Mouse (Mus musculus): Measurements from ENCODE around the gene Nup188. TPM values are rescaled to one million over a fixed set of nuclear protein-coding genes. Genes with fewer than 3 reads are reported as not detected.

Nup188 gene
- polyA plus RNA-seq, 1 experiment from 2014 or later: 29.4 TPM

- WGBS: 71% methylated on average over 4 of the region's 4 CpGs
- H3K4me3 ChIP-seq (replicated peaks): no peak overlapping the region
- H3K9me3 ChIP-seq: no peaks in the 10 kb centered on the region
Observed at GRCm38 (mm10) chr2:30247681-30248080, 38.5 kb upstream of the Nup188 start.

DNA sequence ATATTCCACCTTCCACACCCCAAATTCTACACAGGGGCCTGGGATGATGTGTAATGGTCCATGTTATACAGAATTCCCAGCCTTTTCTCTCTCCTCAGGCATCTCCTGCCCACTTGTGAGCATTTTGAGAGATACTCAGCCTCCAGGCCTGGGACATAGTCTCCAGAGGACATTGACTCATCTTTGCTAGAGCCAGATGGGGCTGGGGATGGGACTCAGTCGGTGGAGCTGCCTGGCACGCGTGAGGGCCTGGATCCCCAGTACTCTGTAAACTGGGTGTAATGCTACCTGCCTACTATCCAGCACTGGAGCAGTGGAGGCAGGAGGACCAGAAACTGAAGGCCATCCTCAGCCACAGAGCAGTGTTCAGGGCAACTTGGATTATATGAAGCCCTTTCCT, 37.0 kb upstream of the Nup188 start:
- ATAC-seq: no peak
- WGBS: 89% methylated on average over 3 of the region's 3 CpGs

More at GRCm38 (mm10) chr2:30247681-30248080, 38.5 kb upstream of the Nup188 start:
- H3K4me2 ChIP-seq (replicated peaks): no peak overlapping the region
- H3K9ac ChIP-seq: no peak overlapping the region
- H3K36me3 ChIP-seq: peaks cover 11% of the 10 kb centered on the region; the same call in 1 of the 2 replicates
- H3K4me1 ChIP-seq (replicated peaks): peaks cover 18% of the 10 kb centered on the region
- H3K27ac ChIP-seq: no peak overlapping the region
- ATAC-seq: no peak
- no peaks in the 10 kb centered on the region for H3K27me3 ChIP-seq (replicated peaks)

GRCm38 (mm10) chr2:30250166-30251128, 35.8 kb upstream of the Nup188 start:
- 86% methylated on average over 10 of the region's 10 CpGs for WGBS
- Histone ChIP-seq H3K27me3 (replicated peaks) (no peaks in the 10 kb centered on the region), H3K4me1 (replicated peaks) (peaks cover 16% of the 10 kb centered on the region), H3K9me3 (no peaks in the 10 kb centered on the region), H3K27ac (no peak overlapping the region), H3K36me3 (peaks cover 18% of the 10 kb centered on the region; the same call in 1 of the 2 replicates), H3K4me2 (replicated peaks) (no peak overlapping the region), H3K9ac (no peak overlapping the region), H3K4me3 (replicated peaks) (no peak overlapping the region)
- ATAC-seq: no peak

More for the DNA sequence above, 37.0 kb upstream of the Nup188 start:
- H3K9ac ChIP-seq: no peak overlapping the region
- no peak overlapping the region for H3K27ac ChIP-seq
- no peaks in the 10 kb centered on the region for H3K27me3 ChIP-seq (replicated peaks)
- H3K4me1 ChIP-seq (replicated peaks): peaks cover 20% of the 10 kb centered on the region
- no peak overlapping the region for H3K4me3 ChIP-seq (replicated peaks)
- no peak overlapping the region for H3K4me2 ChIP-seq (replicated peaks)
- H3K9me3 ChIP-seq: no peaks in the 10 kb centered on the region
- H3K36me3 ChIP-seq: peaks cover 11% of the 10 kb centered on the region; the same call in 1 of the 2 replicates

GRCm38 (mm10) chr2:30251417-30252104, 34.6 kb upstream of the Nup188 start:
- Histone ChIP-seq H3K4me1 (replicated peaks) (peaks cover 16% of the 10 kb centered on the region), H3K27me3 (replicated peaks) (no peaks in the 10 kb centered on the region), H3K9ac (0 out of 2 replicates have a peak overlapping the region, but pooled peaks have one; percentile 2), H3K9me3 (no peaks in the 10 kb centered on the region), H3K4me2 (replicated peaks) (peak overlapping the region; percentile 34; the same call in 1 of the 2 replicates), H3K27ac (peak overlapping the region; percentile 83), H3K36me3 (peaks cover 29% of the 10 kb centered on the region), H3K4me3 (replicated peaks) (no peak overlapping the region)
- 59% methylated on average over 5 of the region's 5 CpGs for WGBS
- ATAC-seq: peak; percentile 95

DNA sequence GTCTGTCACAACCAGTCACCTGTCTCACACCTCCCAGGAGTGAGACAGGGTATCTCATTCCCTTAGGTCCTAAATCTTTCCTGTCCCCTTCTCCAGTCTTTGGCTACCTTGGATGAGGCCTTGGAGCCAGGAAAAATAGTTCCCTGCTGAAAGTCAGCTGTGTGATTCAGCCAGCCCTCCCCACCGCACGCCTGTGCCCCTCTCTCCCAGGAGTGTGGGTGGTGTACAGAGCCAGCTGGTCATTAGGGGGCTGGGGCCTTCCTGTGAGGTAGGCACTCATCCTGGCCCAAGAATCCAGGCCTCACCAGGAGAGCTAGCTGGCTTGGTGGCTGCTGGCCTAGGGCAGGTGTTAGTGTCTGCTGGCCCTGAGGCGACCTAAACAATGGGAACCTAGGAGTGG, 33.7 kb upstream of the Nup188 start:
- Histone ChIP-seq H3K4me2 (replicated peaks) (no peak overlapping the region; the same call in 1 of the 2 replicates), H3K9me3 (no peaks in the 10 kb centered on the region), H3K4me3 (replicated peaks) (no peak overlapping the region), H3K9ac (no peak overlapping the region), H3K4me1 (replicated peaks) (peaks cover 16% of the 10 kb centered on the region), H3K27ac (peak overlapping the region; percentile 83; the same call in 1 of the 2 replicates), H3K27me3 (replicated peaks) (no peaks in the 10 kb centered on the region), H3K36me3 (peaks cover 36% of the 10 kb centered on the region)
- WGBS: 65% methylated on average over 3 of the region's 3 CpGs
- ATAC-seq: no peak

DNA sequence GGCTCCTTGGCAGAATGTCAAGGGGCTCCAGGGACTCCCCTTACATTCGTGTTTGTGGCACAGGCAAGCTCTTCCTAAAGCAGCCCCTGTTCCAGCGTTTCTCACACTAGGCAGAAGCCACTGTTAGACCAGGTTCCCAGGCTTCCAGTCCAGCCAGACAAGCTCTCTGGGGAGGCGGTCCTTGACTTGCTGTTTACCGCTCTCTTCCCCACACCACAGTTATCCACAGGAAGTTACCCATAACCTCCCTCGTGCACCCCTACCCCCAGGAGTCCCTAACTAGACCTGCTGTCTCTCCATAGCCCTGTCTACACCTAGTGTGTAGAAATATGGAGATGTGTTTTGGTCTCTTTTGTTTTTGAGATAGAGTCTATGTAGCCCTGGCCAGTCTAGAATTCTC, 32.4 kb upstream of the Nup188 start:
- Histone ChIP-seq H3K4me1 (replicated peaks) (peaks cover 16% of the 10 kb centered on the region), H3K27ac (no peak overlapping the region), H3K9me3 (no peaks in the 10 kb centered on the region), H3K36me3 (peaks cover 31% of the 10 kb centered on the region), H3K9ac (no peak overlapping the region), H3K27me3 (replicated peaks) (no peaks in the 10 kb centered on the region), H3K4me3 (replicated peaks) (no peak overlapping the region), H3K4me2 (replicated peaks) (no peak overlapping the region)
- no peak for ATAC-seq
- 79% methylated on average over 5 of the region's 5 CpGs for WGBS

DNA sequence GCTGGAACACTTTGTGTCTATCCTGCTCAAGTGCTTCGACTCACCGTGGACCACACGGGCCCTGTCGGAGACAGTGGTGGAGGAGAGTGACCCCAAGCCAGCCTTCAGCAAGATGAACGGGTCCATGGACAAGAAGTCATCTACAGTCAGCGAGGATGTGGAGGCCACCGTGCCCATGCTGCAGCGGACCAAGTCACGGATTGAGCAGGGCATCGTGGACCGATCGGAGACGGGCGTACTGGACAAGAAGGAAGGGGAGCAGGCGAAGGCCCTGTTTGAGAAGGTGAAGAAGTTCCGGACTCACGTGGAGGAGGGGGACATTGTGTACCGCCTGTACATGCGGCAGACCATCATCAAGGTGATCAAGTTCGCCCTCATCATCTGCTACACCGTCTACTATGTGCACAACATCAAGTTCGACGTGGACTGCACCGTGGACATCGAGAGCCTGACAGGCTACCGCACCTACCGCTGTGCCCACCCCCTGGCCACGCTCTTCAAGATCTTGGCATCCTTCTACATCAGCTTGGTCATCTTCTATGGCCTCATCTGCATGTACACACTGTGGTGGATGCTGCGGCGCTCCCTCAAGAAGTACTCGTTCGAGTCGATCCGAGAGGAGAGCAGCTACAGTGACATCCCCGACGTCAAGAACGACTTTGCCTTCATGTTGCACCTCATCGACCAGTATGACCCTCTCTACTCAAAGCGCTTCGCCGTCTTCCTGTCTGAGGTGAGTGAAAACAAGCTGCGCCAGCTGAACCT, 30.4 kb upstream of the Nup188 start:
- Histone ChIP-seq H3K4me1 (replicated peaks) (peaks cover 16% of the 10 kb centered on the region), H3K4me3 (replicated peaks) (no peak overlapping the region), H3K4me2 (replicated peaks) (no peak overlapping the region), H3K9me3 (no peaks in the 10 kb centered on the region), H3K9ac (no peak overlapping the region), H3K36me3 (peaks cover 33% of the 10 kb centered on the region), H3K27ac (no peak overlapping the region), H3K27me3 (replicated peaks) (no peaks in the 10 kb centered on the region)
- ATAC-seq: no peak
- WGBS: 96% methylated on average over 42 of the region's 42 CpGs

- no peak overlapping the region for H3K9ac ChIP-seq
- H3K4me2 ChIP-seq (replicated peaks): no peak overlapping the region
- H3K27me3 ChIP-seq (replicated peaks): no peaks in the 10 kb centered on the region
- WGBS: 96% methylated on average over 30 of the region's 30 CpGs
- H3K4me3 ChIP-seq (replicated peaks): no peak overlapping the region
- H3K9me3 ChIP-seq: no peaks in the 10 kb centered on the region
- peaks cover 11% of the 10 kb centered on the region for H3K4me1 ChIP-seq (replicated peaks)
- H3K36me3 ChIP-seq: peaks cover 34% of the 10 kb centered on the region
- H3K27ac ChIP-seq: no peak overlapping the region
- ATAC-seq: no peak
Observed at GRCm38 (mm10) chr2:30256616-30257350, 29.4 kb upstream of the Nup188 start.

- 80% methylated on average over 7 of the region's 7 CpGs for WGBS
- H3K27me3 ChIP-seq (replicated peaks): no peaks in the 10 kb centered on the region
Observed at GRCm38 (mm10) chr2:30257699-30258460, 28.3 kb upstream of the Nup188 start.

DNA sequence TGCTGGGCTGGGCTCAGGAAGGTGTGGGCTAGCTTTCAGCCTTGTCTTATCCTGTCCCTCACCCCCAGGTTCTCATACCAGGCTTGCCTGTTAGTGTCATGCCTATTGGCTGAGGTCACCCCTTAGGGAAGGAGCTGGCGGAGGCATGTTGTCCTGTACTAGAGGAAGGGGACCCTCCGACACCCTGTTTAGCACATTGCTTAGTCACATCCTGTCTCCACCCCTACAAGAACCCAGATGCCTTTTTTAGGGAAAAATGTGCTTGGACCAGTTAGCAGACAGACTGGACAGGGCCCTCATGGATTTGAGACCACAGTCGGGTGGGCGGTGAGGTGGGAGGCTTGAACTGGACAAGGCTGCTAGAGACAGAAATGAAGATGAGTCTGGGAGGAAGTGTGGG, 27.6 kb upstream of the Nup188 start:
- H3K36me3 ChIP-seq: peaks cover 46% of the 10 kb centered on the region
- H3K4me2 ChIP-seq (replicated peaks): no peak overlapping the region
- H3K27me3 ChIP-seq (replicated peaks): no peaks in the 10 kb centered on the region
- no peak overlapping the region for H3K9ac ChIP-seq
- H3K4me1 ChIP-seq (replicated peaks): peaks cover 5% of the 10 kb centered on the region; the same call in 1 of the 2 replicates
- ATAC-seq: no peak
- H3K4me3 ChIP-seq (replicated peaks): no peak overlapping the region
- WGBS: 74% methylated on average over 4 of the region's 4 CpGs
- H3K9me3 ChIP-seq: no peaks in the 10 kb centered on the region
- H3K27ac ChIP-seq: no peak overlapping the region

More at GRCm38 (mm10) chr2:30257699-30258460, 28.3 kb upstream of the Nup188 start:
- Histone ChIP-seq H3K9me3 (no peaks in the 10 kb centered on the region), H3K36me3 (peaks cover 40% of the 10 kb centered on the region), H3K4me3 (replicated peaks) (no peak overlapping the region), H3K9ac (no peak overlapping the region), H3K27ac (no peak overlapping the region), H3K4me2 (replicated peaks) (no peak overlapping the region), H3K4me1 (replicated peaks) (0 out of 2 replicates have a peak, but pooled peaks cover under 1% of the 10 kb centered on the region)
- ATAC-seq: no peak
